Mouse (Mus musculus): ENCODE results near the gene Alpk3. TPM values are rescaled to one million over a fixed set of nuclear protein-coding genes. Genes with fewer than 3 reads are reported as not detected.

Gene Alpk3
- polyA plus RNA-seq, 1 experiment from 2014 or later: 0.07 TPM

Other genes with a start within 250 kb of the Alpk3 start
- gene Iqgap1, start 231.6 kb upstream of the Alpk3 start, polyA plus RNA-seq (2016; fragmentation: Nextera tagmentation; extraction: Ambion mirVana): 25.2 and 28.9 TPM in 2 replicates
- 3.6 and 4.0 TPM in 2 replicates for gene Zscan2, start 196.7 kb upstream of the Alpk3 start, polyA plus RNA-seq (2016; fragmentation: Nextera tagmentation; extraction: Ambion mirVana)
- gene Wdr73, start 156.3 kb upstream of the Alpk3 start, polyA plus RNA-seq (2016; fragmentation: Nextera tagmentation; extraction: Ambion mirVana): 46.3 and 48.4 TPM in 2 replicates
- gene Nmb, start 152.5 kb upstream of the Alpk3 start, polyA plus RNA-seq (2016; fragmentation: Nextera tagmentation; extraction: Ambion mirVana): 6.7 and 8.6 TPM in 2 replicates
- 187 and 192 TPM in 2 replicates for gene Sec11a, start 109.8 kb upstream of the Alpk3 start, polyA plus RNA-seq (2016; fragmentation: Nextera tagmentation; extraction: Ambion mirVana)
- gene Zfp592, start 63.9 kb upstream of the Alpk3 start, polyA plus RNA-seq (2016; fragmentation: Nextera tagmentation; extraction: Ambion mirVana): 11.8 and 16.2 TPM in 2 replicates
- gene Slc28a1, start 57.2 kb downstream of the Alpk3 start, polyA plus RNA-seq (2016; fragmentation: Nextera tagmentation; extraction: Ambion mirVana): not detected in 2 replicates
- 2.4 and 2.5 TPM in 2 replicates for gene Pde8a, start 156.0 kb downstream of the Alpk3 start, polyA plus RNA-seq (2016; fragmentation: Nextera tagmentation; extraction: Ambion mirVana)

Data from hindbrain, embryonic 10.5 days (tissue).